Mouse (Mus musculus) layer of hippocampus, adult 18-20 months (tissue): ENCODE data around the gene Saal1. TPM values are rescaled to one million over a fixed set of nuclear protein-coding genes. Genes with fewer than 3 reads are reported as not detected.

ENCODE experiments used
- total RNA-seq, 2 experiments: library from RNA; stranded (reverse); gene quantifications; 2 replicates each; pipeline ENCODE4 v1.2.3; 2021

Saal1 gene
- total RNA-seq, 2 experiments from 2014 or later: 10.1 to 10.6 TPM

Other genes with a start within 250 kb of the Saal1 start
- 10 to 100 TPM; 47.9 to 50.8 TPM for gene Sergef, start 70.9 kb downstream of the Saal1 start, total RNA-seq
- under 1 TPM in 1 of 2 experiments, not detected in 1; 0.23 TPM for gene Tph1, start 38.1 kb downstream of the Saal1 start, total RNA-seq
- gene Saa3, start 5.0 kb upstream of the Saal1 start, total RNA-seq: not detected
- gene Saa4, start 21.9 kb upstream of the Saal1 start, total RNA-seq: not detected
- not detected for gene Saa1, start 32.3 kb upstream of the Saal1 start, total RNA-seq
- gene Saa2, start 41.1 kb upstream of the Saal1 start, total RNA-seq: not detected
- gene Hps5, start 85.4 kb upstream of the Saal1 start, total RNA-seq: 10 to 100 TPM; 14.4 to 15.1 TPM
- 10 to 100 TPM; 39.7 to 41.8 TPM for gene Gtf2h1, start 85.4 kb upstream of the Saal1 start, total RNA-seq
- 100 to 1,000 TPM; 296 to 308 TPM for gene Ldha, start 130.8 kb upstream of the Saal1 start, total RNA-seq
- not detected for gene Ldhc, start 150.5 kb upstream of the Saal1 start, total RNA-seq
- gene Tsg101, start 209.3 kb upstream of the Saal1 start, total RNA-seq: 10 to 100 TPM; 70.7 to 72.3 TPM
- 10 to 100 TPM; 14.3 to 16.4 TPM for gene Uevld, start 247.8 kb upstream of the Saal1 start, total RNA-seq